Mouse (Mus musculus) erythroblast, embryonic 14.5 days (primary cell): ENCODE data around the gene Itpripl2. TPM values are rescaled to one million over a fixed set of nuclear protein-coding genes. Genes with fewer than 3 reads are reported as not detected.

Experiments used
- H3K27me3 ChIP-seq: 2 replicates; pipeline ENCODE4 v1.6.1; 2012; ENCODE audit warnings: inconsistent platforms; ENCODE audit not compliant: control insufficient read depth
- H3K36me3 ChIP-seq: 2 replicates; pipeline ENCODE4 v1.6.1; 2012; ENCODE audit warnings: mild to moderate bottlenecking, inconsistent platforms; ENCODE audit not compliant: control insufficient read depth
- H3K4me1 ChIP-seq: 2 replicates; pipeline ENCODE4 v1.6.1; 2012; ENCODE audit warnings: inconsistent platforms; ENCODE audit not compliant: control insufficient read depth
- H3K4me3 ChIP-seq: replicated peaks from 2 replicates; pipeline ENCODE3; 2012; ENCODE audit warnings: moderate library complexity, mild to moderate bottlenecking, inconsistent platforms
- H3K9me3 ChIP-seq: 2 replicates; pipeline ENCODE4 v1.6.1; 2012; ENCODE audit warnings: low read length, inconsistent platforms, mixed read lengths; ENCODE audit not compliant: control insufficient read depth
- GATA1 ChIP-seq: IDR thresholded peaks from 2 replicates; pipeline ENCODE4 v1.6.1; 2012; ENCODE audit warnings: low read length, inconsistent platforms, mixed read lengths
- TAL1 ChIP-seq: IDR thresholded peaks from 3 replicates; pipeline ENCODE4 v1.6.1; 2012; ENCODE audit warnings: low read length, inconsistent platforms, mixed read lengths
- polyA plus RNA-seq: library from polyadenylated mRNA; stranded (reverse); fragments of >175 nt; gene quantifications from 2 replicates; pipeline ENCODE4 v1.2.3, GENCODE M21; 2012

Itpripl2 gene
- polyA plus RNA-seq, 1 experiment: not detected

GRCm38 (mm10) chr7:118478835-118479312 is 12.9 kb downstream of the Itpripl2 start:
- no peaks in the 10 kb centered on the region for H3K36me3 ChIP-seq
- no peaks in the 10 kb centered on the region for H3K4me1 ChIP-seq
- no peak overlapping the region for H3K4me3 ChIP-seq
- TF ChIP-seq GATA1 (no peak), TAL1 (no peak)
- peaks cover 2% of the 10 kb centered on the region; the same call in 1 of the 2 replicates for H3K9me3 ChIP-seq
- H3K27me3 ChIP-seq: no peaks in the 10 kb centered on the region

- H3K4me3 ChIP-seq: no peak overlapping the region
- peaks cover 2% of the 10 kb centered on the region; the same call in 1 of the 2 replicates for H3K9me3 ChIP-seq
- no peaks in the 10 kb centered on the region for H3K4me1 ChIP-seq
- TF ChIP-seq GATA1: no peak
- no peak for TF ChIP-seq TAL1
- H3K27me3 ChIP-seq: no peaks in the 10 kb centered on the region
- no peaks in the 10 kb centered on the region for H3K36me3 ChIP-seq
Observed at GRCm38 (mm10) chr7:118476428-118476827, 15.3 kb downstream of the Itpripl2 start.

- no peak for TF ChIP-seq TAL1
- TF ChIP-seq GATA1: no peak
- Histone ChIP-seq H3K36me3 (no peaks in the 10 kb centered on the region), H3K27me3 (no peaks in the 10 kb centered on the region), H3K9me3 (peaks cover 2% of the 10 kb centered on the region; the same call in 1 of the 2 replicates), H3K4me3 (no peak overlapping the region), H3K4me1 (no peaks in the 10 kb centered on the region)
Observed at GRCm38 (mm10) chr7:118475008-118475705, 16.6 kb downstream of the Itpripl2 start.

DNA sequence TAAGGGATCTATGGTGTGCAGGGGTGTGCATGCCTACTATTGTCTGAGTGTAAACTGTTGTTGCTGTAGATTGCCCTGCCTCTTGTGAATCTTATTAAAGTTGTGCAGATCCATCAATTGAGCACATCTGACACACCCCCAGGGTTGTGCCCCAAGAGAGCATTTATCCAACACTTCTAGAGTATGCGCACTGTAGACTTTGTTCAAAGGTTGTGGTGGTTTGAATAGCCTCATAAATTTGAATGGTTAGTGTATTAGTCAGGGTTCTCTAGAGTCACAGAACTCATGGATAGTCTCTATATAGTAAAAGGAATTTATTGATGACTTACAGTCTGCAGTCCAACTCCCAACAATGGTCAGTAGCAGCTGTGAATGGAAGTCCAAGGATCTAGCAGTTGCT is 18.9 kb downstream of the Itpripl2 start:
- Histone ChIP-seq H3K4me3 (no peak overlapping the region), H3K9me3 (peaks cover 2% of the 10 kb centered on the region; the same call in 1 of the 2 replicates), H3K36me3 (no peaks in the 10 kb centered on the region), H3K4me1 (no peaks in the 10 kb centered on the region), H3K27me3 (no peaks in the 10 kb centered on the region)
- TF ChIP-seq TAL1 (no peak), GATA1 (no peak)

DNA sequence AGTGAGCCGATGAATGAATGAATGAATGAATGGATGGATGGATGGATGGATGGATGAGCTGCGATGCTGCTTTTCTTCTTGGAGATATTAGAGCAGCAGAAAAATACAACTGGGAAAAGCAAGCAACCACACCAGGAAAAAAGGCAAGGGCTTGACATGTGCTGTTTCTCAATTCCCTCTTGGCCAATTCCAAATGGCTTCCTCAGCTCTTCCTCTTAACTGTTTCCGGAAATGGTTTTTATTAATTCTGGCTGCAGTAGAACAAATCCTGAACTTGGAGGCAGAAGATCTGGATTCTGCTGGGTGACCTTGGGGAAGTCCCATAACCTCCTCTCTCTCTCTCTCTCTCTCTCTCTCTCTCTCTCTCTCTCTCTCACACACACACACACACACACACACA is 23.7 kb downstream of the Itpripl2 start:
- Histone ChIP-seq H3K27me3 (no peaks in the 10 kb centered on the region), H3K9me3 (no peaks in the 10 kb centered on the region), H3K4me1 (no peaks in the 10 kb centered on the region), H3K4me3 (no peak overlapping the region), H3K36me3 (no peaks in the 10 kb centered on the region)
- TF ChIP-seq TAL1 (no peak), GATA1 (no peak)

DNA sequence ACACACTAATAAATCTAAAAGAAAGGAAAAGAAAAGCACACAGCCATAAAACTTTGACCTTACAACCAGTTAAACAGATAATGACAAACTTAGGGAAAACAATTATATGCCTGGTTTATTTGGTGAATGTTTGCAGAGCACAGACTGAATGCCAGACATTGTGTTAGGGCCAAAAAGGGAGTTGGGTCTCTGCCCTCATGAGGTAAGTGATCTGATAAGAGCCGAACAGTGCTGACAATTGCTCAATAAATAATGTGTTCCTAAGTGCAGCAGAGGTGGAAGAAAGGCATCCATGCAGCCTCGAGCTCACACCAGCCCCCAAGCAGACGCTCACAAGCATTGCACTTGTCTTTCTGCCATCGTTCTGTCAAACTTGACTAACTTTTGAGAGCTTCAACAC is 27.3 kb downstream of the Itpripl2 start:
- no peaks in the 10 kb centered on the region for H3K27me3 ChIP-seq
- TF ChIP-seq GATA1: no peak
- TF ChIP-seq TAL1: no peak
- no peak overlapping the region for H3K4me3 ChIP-seq
- H3K9me3 ChIP-seq: no peaks in the 10 kb centered on the region
- H3K4me1 ChIP-seq: no peaks in the 10 kb centered on the region
- no peaks in the 10 kb centered on the region for H3K36me3 ChIP-seq

DNA sequence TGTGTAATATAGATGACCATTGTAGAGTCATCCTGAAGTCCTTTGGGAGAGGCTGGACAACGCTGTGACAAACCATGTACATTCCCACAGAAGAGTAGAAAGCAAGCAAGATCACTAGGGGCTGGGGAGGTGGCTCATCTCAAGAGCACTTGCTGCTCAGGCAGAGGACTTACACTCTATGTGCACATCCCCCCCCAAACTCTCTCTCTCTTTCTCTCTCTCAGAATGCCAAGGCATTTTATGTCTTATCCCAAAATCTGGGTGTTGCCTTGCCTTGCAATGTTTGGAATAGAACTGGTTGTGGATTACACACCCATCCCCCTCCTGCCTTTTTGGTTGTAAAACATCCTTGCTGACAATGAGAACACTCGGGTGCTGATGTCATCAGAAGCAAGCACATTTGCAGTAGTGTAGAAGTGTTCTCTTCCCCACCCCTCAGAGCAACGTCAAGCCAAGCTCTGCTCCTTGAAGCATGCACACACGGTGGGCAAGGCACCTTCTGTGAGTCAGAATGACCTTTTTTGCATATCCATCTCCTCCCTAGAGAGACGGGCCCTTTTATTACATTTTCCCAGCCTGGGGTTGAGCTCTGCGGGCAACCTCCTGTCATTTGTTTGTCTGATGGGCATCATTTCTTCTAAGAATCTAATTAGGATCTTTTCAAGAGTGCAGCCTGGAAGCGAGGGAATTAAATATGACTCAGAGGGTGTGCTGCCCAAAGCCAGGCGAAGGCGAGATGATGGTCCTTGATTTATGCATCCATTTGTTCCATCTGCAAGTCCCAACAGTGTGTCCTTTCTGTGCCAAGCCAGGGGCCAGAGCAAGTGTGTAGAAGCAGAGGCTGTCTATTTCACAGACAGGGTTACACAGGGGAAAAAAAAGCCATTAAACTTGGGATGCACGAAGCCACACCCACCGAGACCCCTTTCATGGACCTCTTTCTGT is 28.7 kb downstream of the Itpripl2 start:
- H3K4me1 ChIP-seq: no peaks in the 10 kb centered on the region
- no peak overlapping the region for H3K4me3 ChIP-seq
- H3K27me3 ChIP-seq: no peaks in the 10 kb centered on the region
- H3K36me3 ChIP-seq: no peaks in the 10 kb centered on the region
- no peaks in the 10 kb centered on the region for H3K9me3 ChIP-seq
- TF ChIP-seq TAL1: no peak
- TF ChIP-seq GATA1: no peak

DNA sequence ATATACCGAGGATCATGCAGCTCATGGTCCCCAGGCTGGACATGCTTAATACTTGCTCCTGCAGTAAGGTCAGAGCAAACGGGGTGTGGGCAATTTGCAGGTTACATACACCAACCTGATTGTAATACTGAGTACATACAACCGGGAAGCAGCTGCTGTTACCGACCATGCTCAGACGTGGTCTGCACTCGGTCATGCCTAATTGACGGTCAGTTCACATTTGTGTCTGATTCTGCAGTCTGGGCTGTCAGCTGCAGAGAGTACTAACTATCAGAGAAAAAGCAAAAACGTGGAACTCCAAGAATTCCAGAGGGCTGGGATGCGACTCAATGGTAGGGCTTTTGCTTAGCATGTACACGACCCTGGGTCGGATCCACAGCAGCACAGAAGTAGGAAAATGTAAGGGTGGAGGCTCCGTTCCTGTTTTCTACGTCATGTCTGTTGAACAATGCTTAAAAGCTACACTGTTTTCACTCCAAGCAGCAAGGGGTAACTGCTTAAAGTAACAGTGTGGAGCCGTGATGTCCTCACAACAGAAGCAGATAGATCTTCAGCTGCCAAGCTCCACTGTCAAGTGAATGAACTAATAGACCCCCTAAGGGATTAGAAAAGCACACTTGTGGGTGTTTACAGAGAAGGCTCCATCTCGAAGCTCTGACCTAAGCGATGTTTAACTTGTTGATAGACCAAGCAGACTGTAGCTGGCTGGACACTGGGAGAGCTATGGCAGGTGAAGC is 30.2 kb downstream of the Itpripl2 start:
- TF ChIP-seq TAL1 (no peak), GATA1 (no peak)
- Histone ChIP-seq H3K27me3 (no peaks in the 10 kb centered on the region), H3K36me3 (no peaks in the 10 kb centered on the region), H3K4me1 (no peaks in the 10 kb centered on the region), H3K4me3 (no peak overlapping the region), H3K9me3 (no peaks in the 10 kb centered on the region)
